Mouse (Mus musculus) ovary, adult 18-20 months (tissue): ENCODE measurements around the gene Defb45.

ENCODE experiments used
- DNase-seq: peaks from one replicate; pipeline ENCODE4 v3.0.0; 2022; ENCODE audit warnings: low spot score, mixed read lengths

Defb45 gene

GRCm38 (mm10) chr2:152607746-152608145, 8.5 kb upstream of the Defb45 start:
- DNase-seq: no peak

GRCm38 (mm10) chr2:152604057-152604456, 4.9 kb upstream of the Defb45 start, which contains the start of gene Defb36:
Gene Defb36, plus strand, starts transcription at chr2:152604327.
- peak; percentile 11 for DNase-seq

- no peak for DNase-seq
Measured at GRCm38 (mm10) chr2:152601275-152601960, 2.2 kb upstream of the Defb45 start.

- peak; percentile 22 for DNase-seq
Measured at GRCm38 (mm10) chr2:152600076-152600475, 877 bp upstream of the Defb45 start.

GRCm38 (mm10) chr2:152589021-152589420, 10.2 kb downstream of the Defb45 start:
- DNase-seq: no peak

GRCm38 (mm10) chr2:152588450-152588849, 10.7 kb downstream of the Defb45 start:
- no peak for DNase-seq

- no peak for DNase-seq
Measured at GRCm38 (mm10) chr2:152586926-152587560, 12.2 kb downstream of the Defb45 start.

- peak; percentile 24 for DNase-seq
Measured at GRCm38 (mm10) chr2:152580612-152581011, 18.6 kb downstream of the Defb45 start.

- peak; percentile 67 for DNase-seq
Measured at GRCm38 (mm10) chr2:152580107-152580506, 19.1 kb downstream of the Defb45 start, which contains the start of gene Defb19. Gene Defb19, minus strand, starts transcription at chr2:152580312.

- DNase-seq: no peak
Measured at GRCm38 (mm10) chr2:152573484-152573883, 25.7 kb downstream of the Defb45 start.

- DNase-seq: no peak
Measured at GRCm38 (mm10) chr2:152572114-152572794, 26.9 kb downstream of the Defb45 start, which contains the start of gene Defb21. Gene Defb21, plus strand, starts transcription at chr2:152572744.

- DNase-seq: no peak
Measured at GRCm38 (mm10) chr2:152570313-152570712, 28.9 kb downstream of the Defb45 start.

- no peak for DNase-seq
Measured at GRCm38 (mm10) chr2:152569881-152570280, 29.3 kb downstream of the Defb45 start.

- DNase-seq: no peak
Measured at GRCm38 (mm10) chr2:152569038-152569437, 30.2 kb downstream of the Defb45 start, which contains the start of gene Gm17416. Gene Gm17416, plus strand, starts transcription at chr2:152569338.

GRCm38 (mm10) chr2:152556655-152557054, 42.5 kb downstream of the Defb45 start:
- DNase-seq: no peak

GRCm38 (mm10) chr2:152553774-152554423, 45.3 kb downstream of the Defb45 start:
- DNase-seq: peak; percentile 14

GRCm38 (mm10) chr2:152548124-152548523, 51.1 kb downstream of the Defb45 start:
- no peak for DNase-seq

- DNase-seq: peak; percentile 51
Measured at GRCm38 (mm10) chr2:152544691-152545090, 54.5 kb downstream of the Defb45 start.

- no peak for DNase-seq
Measured at GRCm38 (mm10) chr2:152543478-152543877, 55.7 kb downstream of the Defb45 start.
